Mouse (Mus musculus): Measurements from ENCODE around the gene Pum2.
"Not testable (repeated sequence)": the region's sequence is repeated elsewhere in the genome, so short reads cannot be mapped to it uniquely, and the experiment has no call there.

Pum2 gene

GRCm38 (mm10) chr12:8669846-8670245, 4.1 kb upstream of the Pum2 start:
- no peak for DNase-seq

GRCm38 (mm10) chr12:8673121-8673973, 587 bp upstream of the Pum2 start:
- no peak for DNase-seq

DNA sequence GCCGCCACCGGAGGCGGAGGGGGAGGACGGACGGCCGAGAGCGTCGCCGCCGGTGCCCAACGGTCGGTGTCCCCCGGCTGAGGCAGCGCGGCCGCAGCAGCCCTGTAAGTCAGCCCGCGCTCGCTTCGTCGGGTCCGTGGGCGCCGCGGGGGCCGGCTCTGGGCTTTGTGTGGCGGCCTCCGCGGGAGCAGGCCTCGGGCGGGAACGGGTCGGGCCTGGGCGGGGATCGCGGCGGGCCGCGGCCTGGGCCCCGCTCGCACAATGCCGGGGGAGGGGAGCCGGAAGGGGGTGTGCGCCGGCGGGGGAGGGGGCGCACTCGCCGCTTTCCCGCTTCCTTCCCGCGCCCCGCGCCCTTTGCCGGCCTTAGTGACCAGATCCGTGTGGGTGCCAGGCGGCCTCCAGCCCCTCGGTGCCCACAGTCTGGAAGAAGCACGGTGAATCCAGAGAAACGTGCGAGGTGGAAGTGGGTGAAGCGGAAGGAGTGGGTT, 487 bp downstream of the Pum2 start:
- peak; percentile 33 for DNase-seq

DNA sequence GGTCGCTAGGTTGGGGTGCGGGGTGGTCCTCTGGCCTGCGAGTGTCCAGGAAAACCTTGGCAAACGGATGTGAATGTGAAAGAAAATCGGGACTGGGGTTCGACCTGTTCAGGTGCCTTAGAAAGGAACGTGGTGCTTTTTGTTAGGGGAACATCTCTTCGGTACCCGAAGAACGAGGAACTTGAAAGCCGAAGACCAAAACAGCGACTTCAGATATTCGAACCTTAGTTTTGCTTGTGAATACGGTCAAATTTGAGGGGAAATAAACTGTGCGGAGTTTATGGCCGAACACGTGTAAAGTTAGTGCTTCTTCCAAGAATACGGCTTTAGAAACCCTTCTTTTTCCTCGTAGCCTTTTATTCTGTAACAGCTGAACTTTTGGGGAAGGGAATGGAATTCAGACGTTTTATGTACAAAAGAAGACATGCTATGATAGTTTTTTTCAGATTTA, 982 bp downstream of the Pum2 start:
- no peak for DNase-seq

- DNase-seq = no peak
Measured at GRCm38 (mm10) chr12:8675361-8675760, 1.4 kb downstream of the Pum2 start.

- no peak for DNase-seq
Measured at GRCm38 (mm10) chr12:8676341-8676740, 2.4 kb downstream of the Pum2 start.

DNA sequence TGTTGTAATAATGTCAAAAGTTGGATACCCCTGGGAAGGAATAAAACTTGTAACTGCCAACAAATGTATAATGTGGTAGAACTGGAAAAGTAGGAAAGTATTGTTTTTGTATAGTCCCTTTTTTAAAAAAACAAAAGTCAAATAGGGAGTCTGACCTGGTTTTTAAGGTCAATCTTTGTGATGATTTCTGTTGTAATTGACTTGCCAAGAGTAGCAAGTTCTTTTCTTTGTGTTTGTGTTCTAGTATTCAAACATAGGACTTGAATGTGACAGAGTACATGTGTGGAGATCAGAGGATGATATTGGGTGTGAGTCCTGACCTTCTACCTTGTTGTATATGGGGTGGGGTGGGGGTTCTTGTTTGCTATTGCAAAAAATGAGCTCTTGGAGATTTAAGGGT, 4.0 kb downstream of the Pum2 start:
- DNase-seq = no peak

GRCm38 (mm10) chr12:8684200-8684599, 10.3 kb downstream of the Pum2 start:
- no peak for DNase-seq

DNA sequence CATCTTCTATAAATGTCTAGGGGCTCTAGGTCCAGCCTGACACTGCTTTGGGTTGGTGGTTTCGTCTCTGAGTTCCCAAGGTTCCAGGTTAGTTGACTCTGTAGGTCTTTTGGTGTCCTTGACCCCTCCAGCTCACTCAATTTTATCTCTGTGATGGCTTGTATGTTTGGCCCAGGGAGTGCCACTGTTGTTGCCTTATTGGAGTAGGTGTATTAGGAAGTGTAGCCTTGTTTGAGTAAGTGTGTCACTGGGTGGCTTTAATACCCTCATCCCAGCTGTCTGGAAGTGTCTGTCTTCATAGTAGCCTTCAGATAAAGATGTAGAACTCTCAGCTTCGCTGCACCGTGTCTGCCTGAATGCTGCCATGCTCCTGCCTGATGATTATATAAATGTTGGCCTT, 11.1 kb downstream of the Pum2 start:
- DNase-seq = no peak

DNA sequence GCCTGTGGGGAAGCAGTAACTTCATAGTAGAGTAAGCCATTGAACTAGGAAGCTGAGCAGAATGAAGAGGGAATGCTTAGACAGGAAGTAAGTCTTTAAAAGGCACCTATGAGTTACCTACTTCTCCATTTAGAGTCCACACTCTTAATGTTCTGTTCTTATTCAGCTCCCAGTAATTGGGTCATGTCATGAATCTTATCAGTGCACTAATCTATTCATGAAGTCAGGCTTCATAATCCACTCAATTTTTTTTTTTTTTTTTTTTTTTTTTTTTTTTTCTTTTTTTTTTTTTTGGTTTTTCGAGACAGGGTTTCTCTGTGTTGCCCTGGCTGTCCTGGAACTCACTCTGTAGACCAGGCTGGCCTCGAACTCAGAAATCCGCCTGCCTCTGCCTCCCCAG, 15.9 kb downstream of the Pum2 start:
- DNase-seq = not testable (repeated sequence)

GRCm38 (mm10) chr12:8698895-8699294, 25.0 kb downstream of the Pum2 start:
- DNase-seq = peak; percentile 21

DNA sequence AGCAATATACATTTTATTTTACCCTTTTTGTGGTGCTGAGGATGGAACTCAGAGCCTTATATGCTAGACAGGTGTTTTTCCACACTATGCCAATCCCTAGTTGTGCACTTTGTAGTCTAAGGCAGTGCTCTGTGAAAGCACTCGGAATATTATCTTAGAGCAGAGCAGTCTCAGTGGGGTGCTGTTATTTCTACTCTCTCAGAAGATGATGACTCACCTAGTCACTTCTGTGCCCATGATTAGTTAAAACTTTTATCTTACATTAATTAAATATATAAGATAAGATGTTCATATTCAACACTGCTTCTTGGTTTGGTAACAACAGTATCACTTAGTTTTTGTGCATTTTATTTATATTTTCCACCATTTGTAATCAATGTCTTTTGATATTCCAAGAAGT, 30.1 kb downstream of the Pum2 start:
- no peak for DNase-seq

- no peak for DNase-seq
Measured at GRCm38 (mm10) chr12:8708876-8709275, 34.9 kb downstream of the Pum2 start.

DNA sequence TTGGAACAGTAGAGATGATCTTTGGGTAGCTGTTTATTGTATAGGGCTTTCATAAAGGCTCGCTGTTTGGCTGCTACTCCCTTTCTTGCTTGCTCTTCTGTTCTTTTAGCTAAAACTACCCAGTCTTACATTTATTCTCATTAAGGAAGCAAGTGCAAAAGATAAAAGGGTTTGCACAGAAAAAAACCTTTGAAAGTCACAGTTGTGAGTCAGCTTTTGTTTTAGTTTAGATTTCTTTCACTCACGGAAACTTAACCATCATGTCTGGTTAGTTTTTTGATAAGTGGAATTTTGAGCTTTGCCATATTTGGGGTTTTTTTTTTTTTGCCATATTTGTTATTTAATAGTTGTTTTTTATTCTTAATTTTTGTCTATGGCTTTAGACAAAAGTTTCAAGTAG, 38.7 kb downstream of the Pum2 start:
- no peak for DNase-seq

- no peak for DNase-seq
Measured at GRCm38 (mm10) chr12:8716093-8716492, 42.2 kb downstream of the Pum2 start.

- DNase-seq = no peak
Measured at GRCm38 (mm10) chr12:8726890-8727289, 53.0 kb downstream of the Pum2 start.

GRCm38 (mm10) chr12:8728739-8729138, 54.8 kb downstream of the Pum2 start:
- no peak for DNase-seq

- no peak for DNase-seq
Measured at GRCm38 (mm10) chr12:8753654-8754053, 79.7 kb downstream of the Pum2 start.

DNA sequence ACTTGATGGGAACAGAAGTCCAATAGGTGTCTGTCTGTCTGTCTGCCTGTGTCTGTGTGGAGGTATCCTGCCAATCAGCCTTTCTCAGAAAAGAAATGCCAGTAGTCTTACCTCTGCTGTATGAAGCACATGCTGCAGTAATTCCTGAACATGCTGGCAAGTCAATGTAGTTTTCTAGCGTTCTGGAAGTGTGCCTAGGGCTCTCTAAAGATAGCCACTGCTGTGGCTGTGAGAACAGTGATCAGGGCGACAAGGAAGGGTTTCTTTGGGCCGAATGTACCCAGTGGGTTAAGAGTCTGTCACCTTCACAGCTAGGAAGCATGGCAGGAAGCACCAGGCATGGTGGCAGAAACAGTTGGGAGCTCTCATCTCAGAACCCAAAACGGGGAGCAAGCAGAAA, 80.2 kb downstream of the Pum2 start:
- DNase-seq = no peak

GRCm38 (mm10) chr12:8758029-8758428, 84.1 kb downstream of the Pum2 start:
- no peak for DNase-seq

GRCm38 (mm10) chr12:8759115-8759514, 85.2 kb downstream of the Pum2 start:
- no peak for DNase-seq

GRCm38 (mm10) chr12:8759779-8760178, 85.8 kb downstream of the Pum2 start:
- DNase-seq = no peak

DNA sequence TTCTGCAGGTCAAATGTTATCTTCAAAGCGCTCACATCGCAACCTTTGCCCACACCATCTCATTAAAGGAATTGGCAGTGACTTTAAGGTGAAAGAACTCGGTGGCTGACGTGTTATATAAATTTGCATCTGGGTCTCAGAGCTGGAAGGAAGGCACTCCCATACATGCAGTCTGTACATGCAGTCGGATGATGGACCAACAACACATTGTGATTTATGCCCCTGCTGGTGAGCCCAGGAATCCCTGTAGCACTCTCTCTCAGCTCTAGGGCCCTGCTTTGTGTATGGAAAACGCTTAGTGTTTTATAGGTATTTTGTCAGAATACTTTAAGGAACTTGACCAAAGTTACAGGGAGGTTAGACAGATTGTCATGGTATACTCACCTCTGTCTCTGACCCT, 86.6 kb downstream of the Pum2 start:
- DNase-seq = no peak

DNA sequence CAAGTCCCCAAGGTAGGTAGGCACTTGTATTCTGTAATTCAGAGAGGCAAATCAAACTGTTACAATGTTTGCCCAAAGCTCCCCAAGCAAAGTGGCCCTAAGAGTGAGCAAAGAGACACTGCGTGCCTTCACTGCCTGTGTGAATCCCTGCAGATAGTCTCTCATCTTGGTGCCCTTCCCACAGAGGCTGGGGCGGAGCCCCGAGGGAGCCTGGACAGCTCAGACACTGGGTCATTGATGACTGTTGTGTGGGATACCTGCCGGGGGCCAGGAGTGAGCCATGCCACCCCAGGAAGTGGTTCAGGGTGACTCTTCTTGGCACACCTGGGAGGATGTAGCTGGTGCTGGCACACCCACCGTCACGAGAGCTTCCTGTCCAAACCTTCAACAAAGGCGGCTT, 87.1 kb downstream of the Pum2 start:
- DNase-seq = no peak

DNA sequence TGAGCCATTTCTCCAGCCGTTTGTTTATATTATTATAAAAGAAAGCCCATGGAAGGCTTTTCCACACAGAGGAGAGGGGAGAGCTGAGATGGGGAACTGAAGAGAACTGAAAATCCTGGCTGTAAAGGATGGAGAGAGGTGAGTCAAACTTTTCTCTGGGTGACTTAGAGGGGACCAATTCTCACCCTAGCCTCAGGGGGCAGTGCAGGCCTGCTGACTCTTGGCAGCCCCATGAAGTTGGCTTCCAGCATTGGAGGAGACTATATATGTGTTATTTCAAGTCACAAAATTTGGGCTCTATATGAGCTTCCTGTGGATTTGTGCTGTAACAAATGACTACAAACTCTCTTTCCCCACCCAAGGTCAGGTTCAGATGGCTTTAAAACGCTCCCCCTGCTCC, 88.7 kb downstream of the Pum2 start:
- no peak for DNase-seq
